Mouse (Mus musculus): ENCODE data around the gene Ugt1a6a. TPM values are rescaled to one million over a fixed set of nuclear protein-coding genes. Genes with fewer than 3 reads are reported as not detected.
"Not testable (repeated sequence)": the region's sequence is repeated elsewhere in the genome, so short reads cannot be mapped to it uniquely, and the experiment has no call there.

The Ugt1a6a gene
- polyA plus RNA-seq, 1 experiment from 2014 or later: 0.04 TPM

DNA sequence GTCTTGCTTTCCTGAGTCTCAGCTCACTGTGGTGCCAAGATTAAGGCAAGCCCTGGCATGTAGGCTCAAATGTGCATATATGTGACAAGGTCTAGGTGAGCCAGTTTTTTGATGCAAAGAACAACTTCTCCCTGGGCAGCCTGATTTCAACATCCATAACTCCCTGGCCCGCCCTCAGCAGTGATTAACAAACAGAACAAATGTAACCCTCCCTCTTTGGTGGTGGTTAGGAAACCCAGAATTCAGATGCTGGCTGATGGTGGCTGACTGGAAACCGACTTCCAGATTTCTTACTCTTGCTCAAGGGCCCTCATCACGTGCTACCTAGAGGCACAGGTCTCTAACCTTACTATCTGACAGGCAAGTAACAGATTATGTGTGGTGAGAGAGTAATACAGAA, 31.6 kb upstream of the Ugt1a6a start, which contains the start of gene Ugt1a6b:
Ugt1a6b (plus strand) TSS at position 234 of the 400 bp plus-strand sequence.
- H3K9me3 ChIP-seq (ENCODE audit: control insufficient read depth, low read length); H3K27me3 ChIP-seq (ENCODE audit: control insufficient read depth, insufficient read depth, low read length); DNase-seq (ENCODE audit: low spot score); H3K9ac ChIP-seq (ENCODE audit: low read length); H3K4me2 ChIP-seq (ENCODE audit: low read depth, severe bottlenecking); H3K36me3 ChIP-seq (ENCODE audit: control insufficient read depth, insufficient read depth, low read length); H3K4me1 ChIP-seq (ENCODE audit: control insufficient read depth, insufficient read depth, low read length); H3K4me3 ChIP-seq (ENCODE audit: low read depth, low read length); ATAC-seq (ENCODE audit: insufficient number of reproducible peaks, low FRiP score, low TSS enrichment, low read depth); H3K27ac ChIP-seq (replicated peaks; ENCODE audit: low read depth, low read length): not testable (repeated sequence)
- WGBS: 71% methylated on average over 3 of the region's 3 CpGs

DNA sequence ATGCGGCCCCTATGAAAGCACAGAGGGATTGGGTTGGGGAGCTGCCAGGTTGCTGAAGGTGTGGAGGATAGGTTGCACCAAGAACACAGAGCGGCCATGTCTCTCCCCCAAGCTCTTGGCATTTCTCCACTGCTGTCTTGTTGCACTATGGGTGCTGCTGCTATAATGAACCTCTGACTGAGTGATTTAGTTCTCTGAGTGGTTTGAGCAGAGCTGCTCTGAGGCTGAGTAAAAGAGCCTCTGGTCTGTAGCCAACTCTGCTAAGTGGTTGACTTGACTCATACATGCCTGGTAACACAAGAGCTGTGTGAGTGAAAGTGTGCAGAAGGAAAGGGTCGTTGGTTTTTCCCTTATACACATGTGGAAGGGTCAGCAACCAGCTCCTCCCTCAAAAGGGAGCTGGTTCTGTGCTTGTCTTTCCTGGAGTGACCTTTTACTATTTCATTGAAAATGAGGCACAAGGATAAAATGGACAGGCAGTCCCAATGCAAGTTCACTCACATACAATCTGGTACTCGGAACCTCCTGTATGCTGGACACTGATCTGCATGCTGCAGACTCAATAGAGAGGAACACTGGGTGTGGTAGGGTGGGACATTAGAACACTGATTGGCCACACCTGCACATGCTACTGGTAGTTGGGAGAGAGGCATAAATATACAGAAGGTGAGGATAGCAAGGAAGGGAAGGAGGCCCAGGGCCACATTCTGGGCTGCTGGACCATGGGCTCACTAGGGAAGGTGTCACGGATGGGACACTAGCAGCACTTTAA, 30.7 kb upstream of the Ugt1a6a start:
- H3K27me3 ChIP-seq (ENCODE audit: control insufficient read depth, insufficient read depth, low read length); H3K4me3 ChIP-seq (ENCODE audit: low read depth, low read length); H3K4me1 ChIP-seq (ENCODE audit: control insufficient read depth, insufficient read depth, low read length); H3K36me3 ChIP-seq (ENCODE audit: control insufficient read depth, insufficient read depth, low read length); H3K9ac ChIP-seq (ENCODE audit: low read length); DNase-seq (ENCODE audit: low spot score); H3K4me2 ChIP-seq (ENCODE audit: low read depth, severe bottlenecking); ATAC-seq (ENCODE audit: insufficient number of reproducible peaks, low FRiP score, low TSS enrichment, low read depth); H3K9me3 ChIP-seq (ENCODE audit: control insufficient read depth, low read length); H3K27ac ChIP-seq (replicated peaks; ENCODE audit: low read depth, low read length): not testable (repeated sequence)
- WGBS: 77% methylated on average over 4 of the region's 5 CpGs

DNA sequence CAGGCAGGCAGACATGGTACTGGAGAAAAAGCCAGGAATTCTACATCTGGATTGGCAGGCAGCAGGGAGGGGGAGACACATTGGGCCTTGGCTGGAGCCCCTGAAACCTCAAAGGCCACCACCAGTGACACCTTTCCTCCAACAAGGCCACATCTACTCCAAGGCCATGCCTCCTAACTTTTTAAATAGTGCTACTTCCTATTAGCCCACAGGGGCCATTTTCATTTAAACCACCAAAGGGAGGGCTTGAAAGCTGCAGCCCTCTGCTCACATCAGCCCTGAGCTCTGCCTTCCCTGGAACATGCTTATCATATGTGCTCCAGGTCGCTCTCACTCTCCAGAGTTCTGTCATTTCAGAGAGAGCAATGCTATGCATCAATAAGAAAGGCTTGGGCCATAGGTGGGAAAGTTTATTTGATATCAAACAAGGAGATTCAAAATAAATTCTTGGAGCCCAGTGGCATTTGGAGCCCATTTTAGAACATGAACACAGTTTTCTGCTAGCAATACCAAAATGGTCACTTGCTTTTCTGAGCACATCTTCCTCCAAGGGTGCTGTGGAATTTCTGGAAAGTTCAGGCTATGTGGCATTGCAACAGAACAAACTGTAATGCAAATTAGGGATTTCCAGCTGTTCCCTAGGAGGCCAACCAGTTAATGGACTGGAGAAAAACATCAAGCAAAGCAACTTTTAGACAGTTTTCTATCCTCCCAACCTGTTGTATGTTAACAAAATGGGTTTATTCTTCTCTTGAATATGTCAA, 29.8 kb upstream of the Ugt1a6a start:
- Histone ChIP-seq H3K27ac (replicated peaks; ENCODE audit: low read depth, low read length) (no peak overlapping the region), H3K4me3 (ENCODE audit: low read depth, low read length) (no peak overlapping the region), H3K36me3 (ENCODE audit: control insufficient read depth, insufficient read depth, low read length) (no peaks in the 10 kb centered on the region), H3K4me1 (ENCODE audit: control insufficient read depth, insufficient read depth, low read length) (no peaks in the 10 kb centered on the region), H3K9ac (ENCODE audit: low read length) (no peak overlapping the region), H3K9me3 (ENCODE audit: control insufficient read depth, low read length) (no peaks in the 10 kb centered on the region), H3K4me2 (ENCODE audit: low read depth, severe bottlenecking) (no peak overlapping the region), H3K27me3 (ENCODE audit: control insufficient read depth, insufficient read depth, low read length) (no peaks in the 10 kb centered on the region)
- 93% methylated on average over 1 of the region's 1 CpGs for WGBS
- no peak for ATAC-seq (ENCODE audit: insufficient number of reproducible peaks, low FRiP score, low TSS enrichment, low read depth)
- no peak for DNase-seq (ENCODE audit: low spot score)

DNA sequence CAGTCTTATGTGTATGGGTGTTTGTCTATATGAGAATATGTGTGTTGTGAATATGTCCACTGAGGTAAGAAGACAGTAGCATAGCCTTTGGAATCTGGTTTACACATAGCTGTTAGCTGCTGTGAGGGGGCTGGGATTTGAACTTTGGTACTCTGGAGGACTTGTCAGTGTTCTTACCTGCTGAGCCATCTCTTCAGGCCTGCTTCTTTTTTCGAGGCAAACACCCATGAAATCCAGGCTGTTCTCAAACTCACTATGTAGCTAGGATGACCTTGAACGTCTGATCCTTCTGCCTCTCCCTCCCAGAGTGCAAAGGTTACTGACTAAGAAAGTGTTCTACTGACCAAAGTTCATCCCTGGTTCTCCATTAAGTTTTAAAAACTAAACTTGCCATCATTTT, 29.0 kb upstream of the Ugt1a6a start:
- Histone ChIP-seq H3K9me3 (ENCODE audit: control insufficient read depth, low read length) (no peaks in the 10 kb centered on the region), H3K4me1 (ENCODE audit: control insufficient read depth, insufficient read depth, low read length) (no peaks in the 10 kb centered on the region), H3K27me3 (ENCODE audit: control insufficient read depth, insufficient read depth, low read length) (no peaks in the 10 kb centered on the region), H3K36me3 (ENCODE audit: control insufficient read depth, insufficient read depth, low read length) (no peaks in the 10 kb centered on the region), H3K4me2 (ENCODE audit: low read depth, severe bottlenecking) (no peak overlapping the region), H3K4me3 (ENCODE audit: low read depth, low read length) (no peak overlapping the region), H3K27ac (replicated peaks; ENCODE audit: low read depth, low read length) (no peak overlapping the region), H3K9ac (ENCODE audit: low read length) (no peak overlapping the region)
- no peak for DNase-seq (ENCODE audit: low spot score)
- ATAC-seq (ENCODE audit: insufficient number of reproducible peaks, low FRiP score, low TSS enrichment, low read depth): no peak
- 68% methylated on average over 2 of the region's 2 CpGs for WGBS

DNA sequence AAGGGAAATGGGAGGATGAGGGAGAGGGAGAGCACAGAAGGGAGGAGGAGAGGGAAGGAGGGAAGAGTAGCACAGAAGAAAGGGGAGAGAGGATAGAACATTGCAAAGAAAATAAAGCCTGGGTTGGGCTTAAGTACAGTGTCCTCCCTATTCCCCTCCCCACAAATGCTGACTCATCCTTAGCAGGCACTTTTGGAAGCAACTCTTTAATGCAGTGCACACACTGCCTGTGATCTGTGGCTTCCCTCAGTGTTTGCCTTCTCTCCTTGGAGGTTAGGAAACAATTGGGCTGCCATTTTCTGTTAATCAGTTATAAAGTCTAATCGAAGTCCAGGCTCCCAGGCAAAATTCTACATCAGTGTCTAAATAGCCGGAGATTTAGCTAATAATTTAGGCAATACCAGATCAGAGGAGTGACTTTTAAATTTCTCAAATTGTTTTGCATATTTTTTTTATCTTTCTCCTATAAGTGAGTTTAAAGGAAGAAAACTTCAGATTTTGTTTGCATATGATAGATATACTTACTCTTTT, 25.5 kb upstream of the Ugt1a6a start:
- H3K27me3 ChIP-seq (ENCODE audit: control insufficient read depth, insufficient read depth, low read length); H3K9me3 ChIP-seq (ENCODE audit: control insufficient read depth, low read length); H3K36me3 ChIP-seq (ENCODE audit: control insufficient read depth, insufficient read depth, low read length); H3K4me3 ChIP-seq (ENCODE audit: low read depth, low read length); H3K4me1 ChIP-seq (ENCODE audit: control insufficient read depth, insufficient read depth, low read length); H3K4me2 ChIP-seq (ENCODE audit: low read depth, severe bottlenecking); H3K9ac ChIP-seq (ENCODE audit: low read length); H3K27ac ChIP-seq (replicated peaks; ENCODE audit: low read depth, low read length); DNase-seq (ENCODE audit: low spot score); ATAC-seq (ENCODE audit: insufficient number of reproducible peaks, low FRiP score, low TSS enrichment, low read depth): not testable (repeated sequence)
- 86% methylated on average over 2 of the region's 2 CpGs for WGBS

DNA sequence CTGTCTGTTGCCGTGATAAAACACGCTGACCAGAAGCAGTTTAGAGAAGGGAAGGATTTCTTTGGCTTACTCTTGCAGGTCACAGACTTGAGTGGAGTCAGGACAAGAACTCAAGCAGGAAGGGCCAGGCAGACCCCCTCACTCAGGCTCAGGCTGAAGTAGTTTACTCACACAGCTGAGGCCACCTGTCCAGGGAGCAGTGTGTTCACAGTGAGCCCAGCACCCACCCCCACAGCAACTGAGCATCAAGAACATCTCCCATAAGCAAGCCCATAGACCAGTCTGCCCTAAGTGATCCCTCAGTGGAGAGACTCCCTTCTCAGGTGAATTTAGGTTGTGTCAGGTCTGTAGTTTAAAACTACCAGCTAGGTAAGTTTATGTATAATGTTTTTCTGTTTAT, 25.0 kb upstream of the Ugt1a6a start:
- DNase-seq (ENCODE audit: low spot score); H3K4me3 ChIP-seq (ENCODE audit: low read depth, low read length); H3K9ac ChIP-seq (ENCODE audit: low read length); H3K4me2 ChIP-seq (ENCODE audit: low read depth, severe bottlenecking); H3K27ac ChIP-seq (replicated peaks; ENCODE audit: low read depth, low read length); ATAC-seq (ENCODE audit: insufficient number of reproducible peaks, low FRiP score, low TSS enrichment, low read depth); H3K36me3 ChIP-seq (ENCODE audit: control insufficient read depth, insufficient read depth, low read length); H3K9me3 ChIP-seq (ENCODE audit: control insufficient read depth, low read length); H3K27me3 ChIP-seq (ENCODE audit: control insufficient read depth, insufficient read depth, low read length); H3K4me1 ChIP-seq (ENCODE audit: control insufficient read depth, insufficient read depth, low read length): not testable (repeated sequence)
- WGBS: 83% methylated on average over 2 of the region's 2 CpGs

DNA sequence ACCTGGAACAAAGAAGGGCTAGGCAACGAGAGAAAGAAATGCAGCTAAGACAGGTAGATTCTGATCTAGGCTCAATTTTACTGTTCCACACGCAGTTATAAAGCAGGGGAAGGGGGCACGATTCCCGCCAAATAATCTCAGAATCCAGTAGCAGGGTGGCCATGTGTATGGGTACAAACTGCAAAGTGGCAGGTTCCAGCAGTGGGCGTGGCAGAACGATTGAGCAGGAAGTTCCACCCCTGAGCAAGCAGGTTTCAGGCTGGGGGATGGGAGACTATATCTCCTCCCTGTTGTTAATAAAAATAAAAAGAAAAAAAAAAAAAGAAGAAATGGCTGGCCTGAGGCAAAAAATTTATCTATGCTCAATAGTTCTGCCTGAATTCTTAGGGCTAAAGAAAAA, 21.8 kb upstream of the Ugt1a6a start:
- not testable (repeated sequence) for H3K36me3 ChIP-seq (ENCODE audit: control insufficient read depth, insufficient read depth, low read length); H3K4me2 ChIP-seq (ENCODE audit: low read depth, severe bottlenecking); DNase-seq (ENCODE audit: low spot score); H3K4me3 ChIP-seq (ENCODE audit: low read depth, low read length); H3K9ac ChIP-seq (ENCODE audit: low read length); ATAC-seq (ENCODE audit: insufficient number of reproducible peaks, low FRiP score, low TSS enrichment, low read depth); H3K27ac ChIP-seq (replicated peaks; ENCODE audit: low read depth, low read length); H3K9me3 ChIP-seq (ENCODE audit: control insufficient read depth, low read length); H3K27me3 ChIP-seq (ENCODE audit: control insufficient read depth, insufficient read depth, low read length); H3K4me1 ChIP-seq (ENCODE audit: control insufficient read depth, insufficient read depth, low read length)
- WGBS: 94% methylated on average over 6 of the region's 6 CpGs

DNA sequence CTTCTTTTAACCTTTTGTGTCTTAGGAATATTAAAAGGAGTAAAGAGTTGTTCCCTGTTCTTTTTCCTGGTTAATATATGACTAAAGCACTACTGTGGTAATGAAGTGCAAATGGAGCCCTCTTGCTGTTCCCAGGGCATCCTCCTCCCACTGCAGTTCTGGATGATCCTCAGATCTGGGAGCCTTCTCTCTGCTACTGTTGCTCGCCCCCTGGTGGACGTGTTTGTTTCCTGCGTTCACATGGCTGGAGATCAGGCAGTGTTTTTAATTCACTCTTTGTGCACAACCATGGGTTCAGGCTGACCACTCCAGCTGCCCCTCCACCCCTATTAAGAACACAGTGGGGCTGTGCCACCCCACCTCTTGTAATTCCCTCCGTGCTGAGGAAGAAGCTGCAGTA, 14.1 kb upstream of the Ugt1a6a start:
- not testable (repeated sequence) for H3K4me2 ChIP-seq (ENCODE audit: low read depth, severe bottlenecking); H3K36me3 ChIP-seq (ENCODE audit: control insufficient read depth, insufficient read depth, low read length)
- 21% methylated on average over 4 of the region's 4 CpGs for WGBS

More for the DNA sequence above, 14.1 kb upstream of the Ugt1a6a start:
- H3K27me3 ChIP-seq (ENCODE audit: control insufficient read depth, insufficient read depth, low read length); H3K9me3 ChIP-seq (ENCODE audit: control insufficient read depth, low read length); DNase-seq (ENCODE audit: low spot score); H3K27ac ChIP-seq (replicated peaks; ENCODE audit: low read depth, low read length); H3K4me1 ChIP-seq (ENCODE audit: control insufficient read depth, insufficient read depth, low read length); ATAC-seq (ENCODE audit: insufficient number of reproducible peaks, low FRiP score, low TSS enrichment, low read depth); H3K4me3 ChIP-seq (ENCODE audit: low read depth, low read length); H3K9ac ChIP-seq (ENCODE audit: low read length): not testable (repeated sequence)

All from limb, embryonic 11.5 days (tissue).